Mouse (Mus musculus) thymus, postnatal 14 days (tissue): ENCODE results near the gene Pcnx4.
"Not testable (repeated sequence)": the region's sequence is repeated elsewhere in the genome, so short reads cannot be mapped to it uniquely, and the experiment has no call there.

ENCODE experiments used
- DNase-seq: peaks from one replicate; pipeline ENCODE4 v3.0.0; 2021

Gene Pcnx4

DNA sequence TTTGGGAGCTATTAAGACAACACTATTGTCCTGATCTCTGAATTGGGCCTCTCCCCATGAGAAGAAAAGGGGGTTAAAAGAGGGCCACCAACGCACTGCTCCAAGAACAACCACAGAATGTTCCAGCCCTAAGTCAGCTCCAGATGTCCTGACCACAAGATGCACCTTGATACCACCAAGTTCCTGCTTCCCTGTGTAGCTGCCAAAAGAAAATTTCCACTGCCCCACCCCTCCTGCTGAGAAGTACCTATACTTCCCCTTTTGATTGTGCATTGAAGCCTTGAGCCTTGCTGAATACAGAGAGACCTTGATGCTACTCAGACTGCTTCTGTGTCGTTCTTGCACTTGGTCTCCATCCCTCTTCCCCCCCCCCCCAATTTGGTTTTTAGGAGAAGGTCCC, 62.5 kb downstream of the Pcnx4 start:
- DNase-seq, result not testable (repeated sequence)

DNA sequence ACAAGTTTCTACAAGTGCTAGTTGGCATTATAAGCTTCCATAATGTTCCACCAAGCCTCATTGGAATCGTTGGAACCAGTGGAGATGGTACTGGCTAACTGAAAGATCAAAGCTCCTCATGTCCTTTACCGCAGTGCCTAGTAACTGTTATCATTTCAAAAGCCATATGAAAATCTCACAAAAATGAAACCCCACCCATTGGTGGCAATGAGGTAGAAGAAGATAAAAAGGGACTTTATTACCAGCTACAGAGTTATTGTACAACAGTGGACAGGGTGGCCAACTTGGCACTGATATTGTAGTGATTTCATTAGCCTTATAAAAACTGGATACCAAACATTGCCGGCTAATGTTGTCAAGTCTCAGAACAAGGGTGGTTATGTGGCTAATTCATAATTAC, 75.9 kb downstream of the Pcnx4 start:
- DNase-seq, result no peak

DNA sequence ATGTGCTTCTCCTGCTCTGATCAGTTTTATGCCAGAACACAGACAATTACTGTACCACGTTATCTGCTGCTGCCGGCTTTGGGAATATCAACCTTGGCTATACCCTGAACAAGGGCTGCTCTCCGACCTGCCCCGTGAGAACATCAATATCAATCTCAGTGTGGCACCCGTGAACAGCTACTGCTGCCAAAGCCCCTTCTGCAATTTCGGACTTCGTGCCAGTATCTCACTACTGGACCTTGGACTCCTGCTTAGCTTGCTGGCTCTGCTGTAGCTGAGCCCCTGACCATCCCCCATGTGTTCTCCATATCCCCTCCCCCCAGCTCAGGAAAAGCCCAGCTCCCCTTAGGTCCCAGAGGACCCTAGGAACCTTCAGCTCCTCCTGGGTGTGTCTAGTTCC, 84.7 kb downstream of the Pcnx4 start:
- DNase-seq, result no peak

DNA sequence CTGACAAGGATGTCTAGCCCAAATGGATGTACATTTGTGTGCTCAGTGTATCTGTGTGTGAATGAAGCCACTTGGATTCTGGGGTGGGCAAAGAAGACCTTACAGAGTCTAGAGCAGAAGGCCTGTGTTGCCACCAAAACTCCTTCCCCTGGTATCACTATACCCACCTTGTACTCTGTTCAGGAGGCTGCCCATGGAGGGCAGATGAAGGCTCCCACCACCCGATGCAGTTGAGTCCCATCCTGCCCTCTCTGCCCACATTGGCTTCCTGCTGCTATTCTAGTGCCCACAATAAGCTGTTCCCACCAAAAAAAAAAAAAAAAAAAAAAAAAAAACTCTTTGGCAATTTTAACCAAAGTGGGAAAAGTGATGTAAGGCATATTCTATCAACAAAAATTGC, 85.3 kb downstream of the Pcnx4 start:
- no peak for DNase-seq

DNA sequence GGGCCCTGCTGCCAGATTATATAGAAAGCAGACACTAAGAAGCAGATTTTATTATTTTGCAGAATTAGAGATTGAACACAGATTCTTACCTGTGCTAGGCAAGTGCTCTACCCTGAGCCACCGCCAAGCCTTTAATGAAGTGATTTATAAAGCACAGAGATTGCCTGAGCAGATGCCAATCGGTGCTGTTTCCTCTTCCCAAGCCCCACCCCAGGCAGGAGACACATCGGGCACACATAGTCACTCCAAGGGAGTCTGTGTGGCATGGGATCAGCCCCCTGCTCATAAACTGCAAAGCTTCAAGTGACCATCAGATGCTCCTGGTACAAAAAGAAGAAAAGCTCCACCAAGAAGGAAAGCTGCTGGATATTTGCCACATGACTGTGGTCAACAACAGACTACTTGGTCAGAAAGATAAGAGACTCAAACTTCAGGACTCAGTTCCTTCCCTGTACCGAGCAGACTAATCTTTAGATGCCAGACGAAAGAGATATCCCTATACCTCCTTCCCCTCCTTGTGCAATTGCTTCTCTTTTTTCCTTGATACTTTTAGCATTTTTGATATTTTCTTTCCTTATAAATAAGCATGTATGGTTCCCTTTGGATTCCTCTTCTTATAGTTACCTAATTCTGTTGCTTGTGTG, 86.8 kb downstream of the Pcnx4 start:
- DNase-seq, result no peak

DNA sequence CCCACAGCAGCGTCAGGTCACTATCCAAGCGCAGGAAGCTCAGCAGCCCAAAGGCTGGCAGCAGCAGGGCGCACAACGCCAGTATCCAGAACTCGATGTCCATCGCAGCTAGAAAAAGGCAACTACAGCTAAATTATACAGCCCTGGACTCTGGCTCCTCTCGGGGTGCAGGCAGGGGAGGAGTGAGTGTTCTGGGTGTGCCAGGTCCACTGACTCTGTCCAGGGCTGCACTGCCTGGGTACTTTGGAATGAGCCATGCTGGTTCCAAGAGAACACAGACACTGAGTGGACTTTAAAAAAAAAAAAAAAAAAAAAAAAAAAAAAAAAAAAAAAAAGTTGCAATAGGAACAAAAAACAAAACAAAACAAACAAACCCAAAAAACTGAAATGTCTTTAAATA, 92.6 kb downstream of the Pcnx4 start:
- no peak for DNase-seq
